ENCODE assay signal across 11 mouse cellular contexts in the genomic region with DNA sequence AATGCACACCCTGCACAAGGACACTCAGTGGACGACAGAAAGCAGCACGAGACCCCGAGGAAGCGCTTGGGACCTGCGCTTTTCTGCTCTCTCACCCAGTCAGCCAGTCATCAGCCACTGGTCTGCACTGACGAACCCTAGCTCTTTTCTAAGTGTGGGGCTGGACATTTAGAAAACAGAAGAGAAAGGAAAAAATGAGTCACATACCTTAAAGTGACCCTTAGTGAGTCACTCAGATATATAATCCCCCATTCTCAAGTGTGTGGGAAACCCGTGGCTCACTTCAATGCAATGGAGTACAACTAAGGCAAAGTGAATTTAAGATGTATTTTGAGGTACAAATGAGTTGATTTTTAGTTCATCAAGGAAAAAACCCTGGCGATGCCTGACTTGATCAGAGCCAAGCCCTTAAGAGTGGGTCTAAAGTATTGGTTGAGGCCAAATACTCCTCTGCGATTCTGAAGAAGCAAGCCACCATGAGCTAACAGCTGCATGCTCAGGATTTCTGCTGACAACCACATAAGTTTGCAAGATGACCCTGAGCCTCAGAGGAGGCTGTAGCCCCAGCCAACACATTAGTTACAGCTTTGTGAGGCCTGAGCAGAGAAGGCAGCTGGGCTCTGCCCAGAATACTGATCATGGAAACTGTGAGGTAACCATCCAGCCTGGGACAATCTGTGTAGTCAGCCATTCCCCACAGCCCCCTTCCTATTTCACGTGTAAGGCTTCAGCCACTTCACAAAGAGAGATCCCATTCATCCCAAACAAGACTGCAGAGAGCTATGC. TPM values are rescaled to one million over a fixed set of nuclear protein-coding genes. Genes with fewer than 3 reads are reported as not detected.
DNase-seq lines count a peak whose midpoint lies in the region; ATAC-seq and TF ChIP-seq lines count a peak whose summit lies in the region.
"Had no signal": no experiment of that assay in that cellular context is flagged by ENCODE, and none has a peak within 500 bp of the region (broad histone marks: within the 10 kb centered on the region; RNA-seq: fewer than 3 reads in every experiment).

No protein-coding gene starts in this region.

- H3K4me1 ChIP-seq in embryonic facial prominence, embryonic 14.5 days (ENCODE audit: control insufficient read depth, insufficient read depth, low read length) = no peaks in the 10 kb centered on the region
- H3K4me1 ChIP-seq in limb, embryonic 15.5 days = no peaks in the 10 kb centered on the region
- H3K4me1 ChIP-seq in thymus, adult 2 months (replicated peaks; ENCODE audit: control insufficient read depth, insufficient read depth, low read length) = peaks cover 19% of the 10 kb centered on the region
- H3K4me1 ChIP-seq: liver, embryonic 13.5 days had no signal

- H3K36me3 ChIP-seq in embryonic facial prominence, embryonic 14.5 days (ENCODE audit: control insufficient read depth, insufficient read depth, low read length) = peaks cover 29% of the 10 kb centered on the region; the same call in 1 of the 2 replicates
- H3K36me3 ChIP-seq in limb, embryonic 15.5 days = peaks cover 27% of the 10 kb centered on the region
- H3K36me3 ChIP-seq in thymus, adult 2 months (ENCODE audit: control insufficient read depth, insufficient read depth, low read length) = peaks cover 6% of the 10 kb centered on the region

- no peaks in the 10 kb centered on the region for H3K27me3 ChIP-seq in embryonic facial prominence, embryonic 14.5 days (replicated peaks; ENCODE audit: control insufficient read depth, insufficient read depth, low read length)
- H3K27me3 ChIP-seq in limb, embryonic 15.5 days = no peaks in the 10 kb centered on the region
- no peaks in the 10 kb centered on the region for H3K27me3 ChIP-seq in thymus, adult 2 months (ENCODE audit: control insufficient read depth, insufficient read depth, low read length)
- H3K27me3 ChIP-seq: embryonic facial prominence, embryonic 12.5 days; liver, embryonic 13.5 days had no signal

- TF ChIP-seq CTCF in thymus, adult 2 months (IDR thresholded peaks at IDR 0.05; ENCODE audit: borderline replicate concordance, control insufficient read depth, extremely low read depth, insufficient read depth, low read length, poor library complexity) = no peak

- no peak for TF ChIP-seq POLR2A in thymus, adult 2 months (IDR thresholded peaks at IDR 0.05; ENCODE audit: control insufficient read depth, extremely low read depth, insufficient read depth, low read length, poor library complexity)

- ATAC-seq in embryonic facial prominence, embryonic 14.5 days (ENCODE audit: low read depth) = peak; percentile 92
- peak; percentile 86 for ATAC-seq in limb, embryonic 15.5 days (ENCODE audit: insufficient number of reproducible peaks, low FRiP score, low TSS enrichment, low read depth)
- ATAC-seq: inflammation-experienced regulatory T-cells, adult 6 months had no signal

- no peak overlapping the region for H3K9ac ChIP-seq in embryonic facial prominence, embryonic 14.5 days (ENCODE audit: low read depth, low read length)
- no peak overlapping the region for H3K9ac ChIP-seq in limb, embryonic 15.5 days
- H3K9ac ChIP-seq: embryonic facial prominence, embryonic 12.5 days; liver, embryonic 13.5 days had no signal

- DNase-seq in layer of hippocampus, postnatal 10 days (ENCODE audit: low spot score in 2 of 2) = peak; percentile 10 to 24
- no peak for DNase-seq in layer of hippocampus, postnatal 25 days (ENCODE audit: extremely low spot score in 1 of 2, low spot score in 1 of 2)
- peak; percentile 93 for DNase-seq in Muller cell, postnatal 12 days (ENCODE audit: inconsistent ontology term)
- peak; percentile 88 for DNase-seq in embryonic facial prominence, embryonic 14.5 days (ENCODE audit: low spot score)
- no peak for DNase-seq in urinary bladder, postnatal 14 days (ENCODE audit: low spot score)
- no peak for DNase-seq in urinary bladder, postnatal 4 days (ENCODE audit: low spot score in 2 of 2)
- DNase-seq in thymus, adult 2 months = no peak
- DNase-seq: liver, embryonic 13.5 days had no signal

- H3K4me2 ChIP-seq in embryonic facial prominence, embryonic 14.5 days (ENCODE audit: low read depth, low read length) = no peak overlapping the region
- no peak overlapping the region for H3K4me2 ChIP-seq in limb, embryonic 15.5 days
- H3K4me2 ChIP-seq: embryonic facial prominence, embryonic 12.5 days; liver, embryonic 13.5 days had no signal

- H3K9me3 ChIP-seq in embryonic facial prominence, embryonic 14.5 days (ENCODE audit: control insufficient read depth, low read length) = no peaks in the 10 kb centered on the region
- no peaks in the 10 kb centered on the region for H3K9me3 ChIP-seq in limb, embryonic 15.5 days
- H3K9me3 ChIP-seq: embryonic facial prominence, embryonic 12.5 days; liver, embryonic 13.5 days had no signal

- H3K4me3 ChIP-seq in embryonic facial prominence, embryonic 14.5 days (ENCODE audit: low read depth, low read length) = no peak overlapping the region
- H3K4me3 ChIP-seq in limb, embryonic 15.5 days = no peak overlapping the region
- H3K4me3 ChIP-seq in thymus, adult 2 months (ENCODE audit: control insufficient read depth, insufficient read depth, low read length) = no peak overlapping the region
- H3K4me3 ChIP-seq: embryonic facial prominence, embryonic 12.5 days; liver, embryonic 13.5 days had no signal

- 77% methylated on average over 10 of the region's 10 CpGs for WGBS in embryonic facial prominence, embryonic 14.5 days
- WGBS in limb, embryonic 15.5 days = 78% methylated on average over 10 of the region's 10 CpGs
- 96% methylated on average over 10 of the region's 10 CpGs for WGBS in thymus, adult 2 months

- H3K27ac ChIP-seq in embryonic facial prominence, embryonic 14.5 days (replicated peaks; ENCODE audit: low read depth, low read length) = peak overlapping the region; percentile 40
- peak overlapping the region; percentile 47 for H3K27ac ChIP-seq in limb, embryonic 15.5 days
- H3K27ac ChIP-seq in thymus, adult 2 months (ENCODE audit: control insufficient read depth, insufficient read depth, low read length) = no peak overlapping the region
- H3K27ac ChIP-seq: embryonic facial prominence, embryonic 12.5 days; liver, embryonic 13.5 days had no signal

RNA-seq across cellular contexts. Expression of a gene that starts 38.3 kb away (rescaled TPM):
- 10 to 100 TPM; 24.0 to 30.6 TPM for total RNA-seq in layer of hippocampus, postnatal 10 days (2021)
- total RNA-seq in layer of hippocampus, postnatal 25 days (2021) = 10 to 100 TPM; 21.1 to 24.9 TPM
- 34.3 and 40.7 TPM in 2 replicates for polyA plus RNA-seq in embryonic facial prominence, embryonic 14.5 days (2014; fragmentation: Nextera tagmentation; extraction: Ambion mirVana)
- 35.6 and 38.8 TPM in 2 replicates for polyA plus RNA-seq in limb, embryonic 15.5 days (2015; fragmentation: Nextera tagmentation; extraction: Ambion mirVana)
- 15.9 and 18.1 TPM in 2 replicates for polyA plus RNA-seq in thymus, adult 2 months (2012; rRNA removed)

RNA-seq across cellular contexts. Expression of a gene that starts 38.3 kb away (rescaled TPM):
- total RNA-seq in layer of hippocampus, postnatal 10 days (2021) = 10 to 100 TPM; 48.6 to 48.8 TPM
- 10 to 100 TPM; 68.3 to 74.8 TPM for total RNA-seq in layer of hippocampus, postnatal 25 days (2021)
- polyA plus RNA-seq in embryonic facial prominence, embryonic 14.5 days (2014; fragmentation: Nextera tagmentation; extraction: Ambion mirVana) = 23.8 and 27.1 TPM in 2 replicates
- polyA plus RNA-seq in limb, embryonic 15.5 days (2015; fragmentation: Nextera tagmentation; extraction: Ambion mirVana) = 17.8 and 22.5 TPM in 2 replicates
- 6.0 and 8.2 TPM in 2 replicates for polyA plus RNA-seq in thymus, adult 2 months (2012; rRNA removed)

Comparison
In these comparisons a context has a peak if more than half of its experiments do, and no peak if none do; other contexts are left out.
1. DNase-seq: peak in layer of hippocampus, postnatal 10 days (2 of 2), Muller cell, postnatal 12 days (single experiment) and embryonic facial prominence, embryonic 14.5 days (single experiment); none in layer of hippocampus, postnatal 25 days (0 of 2), urinary bladder, postnatal 14 days (single experiment), urinary bladder, postnatal 4 days (0 of 2) and thymus, adult 2 months (single experiment).